Mouse (Mus musculus) layer of hippocampus, postnatal 10 days (tissue): ENCODE results near the gene Thy1. TPM values are rescaled to one million over a fixed set of nuclear protein-coding genes. Genes with fewer than 3 reads are reported as not detected.

Experiments
- DNase-seq, 2 experiments: peaks; one replicate each; pipeline ENCODE4 v3.0.0; 2021; ENCODE audit warnings: low spot score in 2 of 2
- total RNA-seq, 2 experiments: library from RNA; stranded (reverse); gene quantifications; 2 replicates each; pipeline ENCODE4 v1.2.3; 2021

Gene Thy1
- total RNA-seq, 2 experiments from 2014 or later = 644 to 646 TPM

DNA sequence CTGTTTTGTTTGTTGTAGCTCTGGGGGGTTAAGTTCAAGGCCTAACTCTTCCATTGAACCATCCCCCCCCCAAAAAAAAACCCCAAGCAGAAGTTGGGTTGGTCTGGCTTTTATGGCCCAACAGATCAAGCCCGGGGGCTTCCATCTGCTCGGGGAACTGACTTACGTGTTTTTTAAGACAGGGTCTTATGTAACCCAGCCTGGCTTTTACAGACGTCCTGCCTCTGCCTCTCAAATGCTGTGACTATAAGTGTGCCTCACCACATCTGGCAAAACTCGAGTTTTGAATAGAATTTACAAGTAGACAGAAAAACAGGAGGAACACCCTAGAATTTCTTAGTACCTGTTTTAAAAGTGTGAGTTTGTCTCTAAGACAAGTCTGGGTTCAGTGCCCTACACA, 38.4 kb downstream of the Thy1 start:
- no peak for DNase-seq

DNA sequence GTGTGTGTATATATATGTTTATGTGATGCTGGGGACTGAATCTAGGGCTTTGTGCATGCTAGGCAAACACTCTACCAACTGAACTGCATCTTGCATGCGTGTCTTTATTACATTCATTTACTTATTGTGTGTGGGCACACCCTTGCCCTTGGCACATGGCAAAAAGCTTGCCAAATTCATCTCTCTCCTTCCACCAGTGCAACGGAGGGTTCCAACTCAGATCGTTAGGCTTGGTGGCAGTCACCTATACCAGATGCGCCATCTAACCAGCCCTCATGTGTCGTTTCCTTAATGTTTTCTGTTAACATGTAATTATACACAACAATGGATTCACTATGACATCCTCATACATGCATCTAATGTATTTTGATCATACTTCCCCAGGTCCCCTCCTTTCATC, 39.1 kb downstream of the Thy1 start:
- no peak for DNase-seq

DNA sequence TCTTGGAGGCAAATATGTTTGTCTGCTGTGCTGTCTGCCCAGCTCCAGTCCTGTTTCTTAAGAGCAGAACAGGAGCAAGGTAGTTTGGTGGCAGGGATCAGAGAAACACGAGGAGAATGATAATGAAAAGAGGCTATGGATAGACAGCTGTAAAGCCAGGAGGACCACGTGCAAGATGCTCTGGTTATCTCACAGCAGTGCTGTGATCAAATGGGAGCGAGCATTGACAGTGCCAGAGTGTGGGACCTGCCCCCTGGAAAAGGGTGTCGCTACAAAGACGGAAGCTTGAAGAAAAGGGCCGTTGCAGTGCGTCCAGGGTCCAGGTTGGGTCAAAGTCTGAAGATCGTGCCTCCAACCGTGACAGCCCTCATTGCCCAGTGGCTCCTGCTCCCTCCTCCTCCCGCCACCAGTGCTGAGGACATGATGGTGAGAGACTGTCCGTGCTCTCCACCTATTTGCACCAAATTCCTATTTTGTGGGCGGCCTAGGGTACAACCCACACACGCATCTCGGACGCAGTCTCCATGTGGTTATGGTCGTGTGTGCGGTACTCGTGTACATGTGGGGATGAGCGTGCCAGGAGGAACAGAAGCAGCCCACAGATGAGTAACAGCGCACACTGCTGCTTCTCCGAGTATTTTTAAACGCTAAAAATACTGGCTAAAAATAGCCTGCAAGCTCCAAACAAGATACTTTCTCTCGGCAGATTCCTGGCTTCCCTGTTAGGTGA, 40.4 kb downstream of the Thy1 start:
- DNase-seq = no peak

DNA sequence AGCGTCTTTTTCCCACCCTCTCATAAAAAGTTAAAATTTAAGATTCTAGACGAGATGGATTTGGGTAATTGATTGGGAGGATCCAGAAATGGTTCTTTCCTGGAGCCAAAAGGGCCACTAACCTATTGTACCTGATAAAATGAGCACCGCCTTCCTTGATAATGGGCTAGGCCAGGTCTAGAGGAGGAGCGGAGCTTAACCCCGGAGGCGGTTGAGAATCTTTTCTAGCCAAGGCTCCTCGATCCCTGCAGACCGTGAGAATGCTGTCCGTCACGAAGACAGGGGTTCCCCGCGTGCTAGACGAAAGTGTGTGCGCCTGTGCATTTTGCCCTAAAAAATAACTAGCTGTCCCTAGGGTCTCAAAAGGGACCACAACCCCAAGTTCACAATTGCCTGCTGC, 41.1 kb downstream of the Thy1 start:
- DNase-seq = no peak

DNA sequence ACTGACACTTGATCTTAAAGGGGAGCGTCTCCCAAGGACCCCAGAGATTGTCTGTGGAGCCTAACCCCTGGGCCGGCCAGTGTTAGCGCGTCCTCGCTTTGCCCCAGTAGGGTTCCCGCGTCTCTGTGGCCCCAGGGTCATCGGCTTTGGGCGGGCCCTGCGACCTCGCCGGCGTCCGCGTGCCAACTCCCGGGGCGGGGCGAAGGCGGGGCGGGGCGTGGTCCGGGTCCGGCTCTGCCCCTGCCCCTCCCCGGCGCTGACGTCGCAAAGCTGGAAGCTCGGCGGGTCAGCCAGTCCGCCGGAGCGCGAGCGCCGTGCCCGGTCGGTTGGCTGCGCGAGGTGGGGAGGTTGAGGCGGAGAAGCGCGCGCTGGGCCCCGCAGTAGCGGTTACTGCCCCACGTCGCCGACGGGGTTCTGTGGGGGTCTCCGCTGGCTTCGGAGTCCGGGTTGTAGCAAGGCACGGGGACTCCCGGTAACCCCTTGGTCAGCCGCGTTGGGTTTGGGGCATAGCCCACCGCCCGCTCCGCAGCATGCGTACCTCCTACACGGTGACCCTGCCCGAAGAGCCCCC, 41.6 kb downstream of the Thy1 start:
- DNase-seq = peak; percentile 80 to 89

DNA sequence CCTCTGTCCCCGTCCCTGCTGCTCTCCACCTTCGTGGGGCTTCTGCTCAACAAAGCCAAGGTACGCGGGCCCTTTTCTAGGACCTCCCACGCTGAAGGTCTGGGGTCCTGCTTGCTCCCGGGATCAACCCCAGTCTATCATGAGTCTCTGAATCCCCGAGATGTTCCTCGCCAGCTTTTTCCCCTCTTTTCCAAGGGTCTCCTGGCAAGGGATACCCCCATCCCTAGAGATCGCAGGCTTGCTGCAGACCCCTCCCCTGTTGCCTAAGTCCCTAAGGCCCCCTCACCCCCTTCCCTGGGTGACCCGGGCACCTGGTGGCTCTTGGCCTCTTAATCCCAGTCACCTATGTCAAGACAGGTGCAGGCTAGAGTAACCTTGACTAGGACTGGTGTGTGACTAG, 42.1 kb downstream of the Thy1 start:
- DNase-seq = no peak

DNA sequence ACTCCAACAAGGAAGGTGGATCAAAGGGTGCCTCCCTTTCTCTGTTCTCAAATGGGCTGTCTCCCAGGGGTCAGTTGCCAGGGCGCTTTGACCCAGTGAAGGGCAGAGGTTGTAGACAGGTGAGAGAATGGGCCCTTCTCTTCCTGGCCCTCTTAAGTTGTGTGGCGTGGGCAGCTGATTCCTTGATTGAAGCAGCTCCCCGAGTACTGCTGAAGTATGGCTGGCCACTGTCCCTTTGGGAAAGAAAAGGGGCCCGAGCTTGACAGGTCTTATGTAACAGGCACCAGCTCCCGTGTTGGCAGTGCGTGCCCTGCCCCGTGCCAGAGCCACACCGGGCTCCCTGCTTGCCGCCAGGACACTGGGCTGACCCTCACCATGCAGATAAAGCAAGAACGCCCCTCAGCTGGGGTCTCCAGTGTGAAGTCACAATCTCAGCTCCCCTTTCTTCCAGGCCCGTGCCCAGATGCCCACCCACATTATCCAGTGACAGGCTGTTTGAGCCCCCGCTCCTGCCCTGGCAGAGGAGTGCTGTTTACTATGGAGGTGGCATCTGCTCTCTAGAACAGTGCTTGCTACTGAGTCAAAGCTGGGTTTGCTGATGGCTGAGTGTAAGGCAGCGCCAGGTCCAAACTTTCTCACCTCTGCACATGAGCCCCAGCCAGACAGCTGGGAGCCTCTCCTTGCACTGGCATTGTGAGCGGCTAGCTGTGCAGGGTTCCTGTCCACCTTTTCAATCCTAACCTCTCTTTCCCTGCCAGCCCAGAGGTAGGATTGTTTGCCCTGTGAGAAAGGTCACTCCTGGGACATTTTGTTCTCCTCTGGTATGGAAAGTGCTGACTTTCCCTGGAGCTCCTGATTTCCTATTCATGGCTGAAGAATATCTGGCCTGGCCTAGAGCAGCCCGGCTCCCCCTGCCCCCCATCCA, 42.8 kb downstream of the Thy1 start:
- DNase-seq = peak; percentile 60 to 72

DNA sequence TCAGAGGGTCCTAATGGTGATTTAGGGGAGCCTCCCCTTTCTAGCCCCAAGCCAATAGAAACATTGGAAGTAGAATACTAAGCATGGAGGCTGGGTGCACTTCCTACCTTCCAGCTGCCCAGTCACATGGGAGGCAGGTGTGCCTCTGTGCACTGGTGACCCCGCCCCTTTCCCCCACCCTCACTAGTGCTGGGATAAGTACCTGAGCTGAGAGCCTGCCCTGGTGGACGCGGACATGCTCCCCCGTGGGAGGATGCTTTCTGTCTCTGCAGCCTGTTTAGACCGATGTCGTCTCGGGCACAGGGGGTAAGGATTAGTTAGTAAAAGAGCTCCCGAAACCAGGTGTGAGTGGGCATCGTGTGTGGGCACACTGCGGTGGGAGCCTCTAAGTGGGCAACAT, 43.8 kb downstream of the Thy1 start:
- DNase-seq = no peak

DNA sequence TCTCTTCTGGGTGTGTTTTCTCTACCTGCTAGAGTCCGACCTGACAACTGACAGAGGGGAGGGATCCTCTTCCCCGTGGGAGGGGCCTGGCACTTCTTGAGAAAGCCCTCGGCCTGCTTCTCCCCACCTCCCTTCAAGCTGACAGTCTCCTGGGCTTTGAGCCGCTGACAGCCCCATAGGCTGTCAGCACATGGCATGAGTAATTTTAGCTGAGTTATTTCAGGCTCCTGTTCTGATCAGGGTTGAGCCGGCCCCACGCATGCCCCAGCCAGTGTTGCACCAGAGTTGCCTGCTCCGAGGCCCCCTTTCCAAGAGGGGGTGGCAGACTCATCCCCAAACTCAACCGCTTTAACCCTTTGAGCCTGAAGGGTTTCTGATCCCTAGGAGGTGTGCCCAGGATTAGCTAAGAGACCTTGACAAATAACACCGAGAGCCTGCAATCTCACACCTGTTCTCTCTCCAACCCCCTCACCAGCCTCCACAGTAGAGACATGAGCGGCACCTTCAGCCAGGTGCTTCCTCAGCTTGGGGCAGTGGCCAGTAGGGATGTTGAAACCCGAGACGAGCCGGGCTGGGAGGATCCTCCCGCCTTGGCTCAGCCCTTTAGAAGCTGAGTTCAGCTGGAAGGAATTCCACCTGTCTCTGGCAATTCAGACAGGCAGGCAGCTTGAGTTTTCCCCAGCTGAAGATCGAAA, 44.7 kb downstream of the Thy1 start:
- no peak for DNase-seq

DNA sequence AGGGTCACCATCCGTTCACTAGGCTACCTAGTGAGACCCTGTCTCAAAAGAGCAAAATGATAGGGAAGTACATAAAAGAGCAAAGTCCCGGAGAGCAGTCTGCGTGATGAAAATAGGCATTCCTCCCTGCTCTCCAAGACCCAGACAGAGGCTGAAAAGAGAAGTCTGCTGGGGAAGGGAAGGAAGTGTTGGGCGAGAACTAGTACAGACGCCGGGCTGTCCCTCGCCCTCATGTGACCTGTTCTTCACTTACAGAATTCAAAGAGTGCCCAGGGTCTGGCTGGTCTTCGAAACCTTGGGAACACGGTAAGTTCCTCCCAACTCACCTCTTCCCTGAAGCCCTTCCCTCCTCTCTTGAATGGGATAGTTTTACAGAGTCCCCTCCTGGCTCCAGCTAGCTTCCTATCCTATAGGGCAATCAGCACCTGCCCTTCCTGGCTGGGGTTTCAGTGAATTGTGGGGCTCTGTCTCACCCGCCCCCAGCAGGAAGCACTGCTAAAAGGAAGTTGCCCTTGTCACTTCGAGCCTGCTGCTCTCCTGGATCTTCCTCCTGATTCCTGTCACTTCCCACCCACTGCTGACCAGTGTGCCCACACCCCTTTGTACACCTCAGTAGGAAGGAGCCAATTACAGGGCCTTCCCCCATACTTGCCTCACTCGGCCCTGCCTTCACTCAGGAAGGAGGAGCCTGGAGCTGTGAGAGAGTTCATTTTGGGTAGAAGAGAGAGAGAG, 45.9 kb downstream of the Thy1 start:
- no peak for DNase-seq

DNA sequence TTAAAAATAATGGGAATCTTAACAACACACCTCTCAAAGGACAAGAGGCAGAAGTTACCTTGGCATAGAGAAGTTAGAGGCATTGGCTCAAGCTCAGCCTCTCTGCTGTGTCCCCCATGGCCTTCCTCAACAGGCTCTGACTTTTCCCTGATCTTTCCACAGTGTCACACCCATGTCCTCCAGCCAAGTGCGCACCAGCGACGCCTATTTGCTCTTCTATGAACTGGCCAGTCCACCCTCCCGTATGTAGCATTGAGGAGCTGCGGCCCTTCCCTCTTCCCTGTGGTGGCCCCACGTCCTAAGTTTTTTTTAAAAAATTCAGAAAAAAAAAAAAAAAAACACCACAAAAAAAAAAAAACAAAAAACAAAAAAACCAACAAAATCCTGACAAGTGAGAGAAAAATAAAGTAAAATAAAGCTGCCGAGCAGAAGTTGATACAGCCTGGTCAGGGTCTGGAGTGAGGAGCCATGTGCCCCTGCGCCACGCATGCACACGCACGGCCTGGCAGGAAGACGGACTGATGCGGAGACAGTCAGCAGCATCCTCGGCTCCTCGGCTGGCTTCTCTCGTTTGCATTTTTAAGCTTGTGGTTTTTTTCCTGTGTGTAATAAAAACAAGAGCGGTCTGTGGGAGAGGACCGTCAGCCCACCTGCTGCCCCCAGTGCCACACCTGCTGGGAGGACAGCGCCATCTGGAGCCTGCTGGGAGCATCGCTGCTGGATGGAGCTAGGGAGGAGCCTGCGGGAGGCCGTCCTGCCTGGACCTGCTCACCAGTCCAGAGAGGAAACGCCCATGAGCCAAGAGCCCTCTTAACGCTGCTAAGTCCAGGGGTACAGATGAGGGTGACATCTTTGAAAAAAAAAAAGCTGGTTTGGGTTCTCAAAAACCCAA, 50.7 kb downstream of the Thy1 start:
- peak; percentile 86 to 91 for DNase-seq

DNA sequence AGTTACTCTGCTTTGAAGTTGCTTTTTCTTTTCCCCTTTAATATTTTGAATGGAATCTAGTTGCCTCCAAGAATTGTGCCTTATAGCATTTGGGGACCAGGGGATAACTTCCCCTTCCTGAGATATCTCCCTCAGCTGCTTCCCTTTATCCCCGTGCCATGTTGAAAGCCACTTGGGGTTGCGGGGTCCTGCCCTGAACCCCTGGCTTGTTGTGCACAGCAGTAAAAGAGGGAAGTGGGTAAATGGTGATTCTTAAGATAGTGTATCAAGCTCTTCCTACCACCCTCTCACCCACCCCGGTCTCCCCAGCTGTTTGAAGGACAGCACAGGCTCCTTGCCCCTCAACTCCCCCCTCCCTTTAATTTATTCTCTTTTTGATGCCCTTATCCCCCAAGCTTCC, 51.6 kb downstream of the Thy1 start:
- DNase-seq = no peak

DNA sequence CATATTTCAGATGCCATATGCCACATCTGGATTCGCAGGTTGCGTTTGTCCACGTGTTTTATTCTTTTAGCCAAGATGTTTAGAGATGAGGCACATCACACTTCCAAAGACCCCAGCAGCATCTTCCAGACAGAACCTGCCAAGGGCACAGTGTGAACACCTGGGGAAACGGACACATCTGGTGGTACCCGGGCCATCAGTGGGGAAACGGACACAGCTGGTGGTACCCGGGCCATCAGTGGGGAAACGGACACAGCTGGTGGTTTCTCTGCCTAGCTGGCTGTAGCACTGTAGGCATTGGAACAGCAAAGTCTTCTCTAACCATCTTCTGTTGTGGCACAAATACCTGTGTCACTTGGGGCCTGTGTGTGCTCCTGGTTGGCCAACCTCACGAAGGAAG, 52.6 kb downstream of the Thy1 start:
- no peak for DNase-seq

DNA sequence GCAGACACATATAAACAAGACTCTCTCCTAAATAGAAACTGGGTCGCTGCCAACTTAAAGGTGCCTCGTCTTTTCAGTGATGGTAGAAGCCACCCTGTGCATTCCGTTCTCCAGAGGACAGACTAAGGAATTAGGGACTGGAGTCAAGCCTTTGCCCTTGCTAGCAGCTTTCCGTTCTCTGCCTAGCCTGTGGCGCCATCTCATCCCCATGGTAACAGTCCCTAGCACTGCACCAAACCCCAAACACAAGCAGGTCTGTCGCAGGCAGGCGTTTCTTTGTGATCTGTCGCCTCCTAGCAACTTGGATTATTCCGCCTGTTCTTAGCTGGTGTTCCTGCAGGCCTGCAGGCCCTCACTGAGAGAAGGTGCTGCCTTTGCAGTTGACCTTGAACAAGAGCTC, 53.4 kb downstream of the Thy1 start:
- DNase-seq = peak; percentile 61 to 62

Other genes starting within 250 kb of the Thy1 start
- gene Usp2, start 23.6 kb downstream of the Thy1 start, total RNA-seq = 10 to 100 TPM; 41.7 to 47.2 TPM
- gene Mfrp, start 58.3 kb downstream of the Thy1 start, total RNA-seq = 1 to 10 TPM in 1 of 2 experiments, not detected in 1; 2.4 TPM
- gene C1qtnf5, start 63.9 kb downstream of the Thy1 start, total RNA-seq = 10 to 100 TPM; 16.0 to 17.6 TPM
- under 1 TPM in 1 of 2 experiments, not detected in 1; 0.43 TPM for gene Gm49380, start 70.1 kb downstream of the Thy1 start, total RNA-seq
- 10 to 100 TPM; 30.5 to 30.6 TPM for gene Rnf26, start 70.1 kb downstream of the Thy1 start, total RNA-seq
- gene Mcam, start 91.1 kb downstream of the Thy1 start, total RNA-seq = 10 to 100 TPM; 18.8 to 21.8 TPM
- 10 to 100 TPM; 55.1 to 58.4 TPM for gene Cbl, start 190.7 kb downstream of the Thy1 start, total RNA-seq
- gene Ccdc153, start 197.3 kb downstream of the Thy1 start, total RNA-seq = 1 to 10 TPM; 7.2 to 9.2 TPM
- 1 to 10 TPM in 1 of 2 experiments, under 1 TPM in 1; 0.98 to 1.0 TPM for gene Pdzd3, start 208.1 kb downstream of the Thy1 start, total RNA-seq
- 10 to 100 TPM; 11.5 to 11.6 TPM for gene Nlrx1, start 225.2 kb downstream of the Thy1 start, total RNA-seq
- gene Abcg4, start 245.2 kb downstream of the Thy1 start, total RNA-seq = 10 to 100 TPM; 73.5 to 76.2 TPM